Mouse (Mus musculus) liver (tissue): ENCODE measurements around the gene Deup1.

ENCODE experiments used
- DNase-seq: peaks from one replicate; pipeline ENCODE4 v3.0.0-alpha.2; 2020; ENCODE audit warnings: mixed read lengths

Gene Deup1

GRCm38 (mm10) chr9:15627785-15628287, at the start of gene Deup1:
TSS of gene Deup1 (minus strand) at chr9:15627933.
- peak; percentile 42 for DNase-seq

- DNase-seq: no peak
Measured at GRCm38 (mm10) chr9:15672251-15672650, 44.5 kb upstream of the Deup1 start.

- DNase-seq: no peak
Measured at GRCm38 (mm10) chr9:15670002-15670527, 42.3 kb upstream of the Deup1 start.

GRCm38 (mm10) chr9:15669452-15669851, 41.7 kb upstream of the Deup1 start:
- no peak for DNase-seq

- no peak for DNase-seq
Measured at GRCm38 (mm10) chr9:15664606-15665005, 36.9 kb upstream of the Deup1 start.

GRCm38 (mm10) chr9:15659069-15659468, 31.3 kb upstream of the Deup1 start:
- no peak for DNase-seq

DNA sequence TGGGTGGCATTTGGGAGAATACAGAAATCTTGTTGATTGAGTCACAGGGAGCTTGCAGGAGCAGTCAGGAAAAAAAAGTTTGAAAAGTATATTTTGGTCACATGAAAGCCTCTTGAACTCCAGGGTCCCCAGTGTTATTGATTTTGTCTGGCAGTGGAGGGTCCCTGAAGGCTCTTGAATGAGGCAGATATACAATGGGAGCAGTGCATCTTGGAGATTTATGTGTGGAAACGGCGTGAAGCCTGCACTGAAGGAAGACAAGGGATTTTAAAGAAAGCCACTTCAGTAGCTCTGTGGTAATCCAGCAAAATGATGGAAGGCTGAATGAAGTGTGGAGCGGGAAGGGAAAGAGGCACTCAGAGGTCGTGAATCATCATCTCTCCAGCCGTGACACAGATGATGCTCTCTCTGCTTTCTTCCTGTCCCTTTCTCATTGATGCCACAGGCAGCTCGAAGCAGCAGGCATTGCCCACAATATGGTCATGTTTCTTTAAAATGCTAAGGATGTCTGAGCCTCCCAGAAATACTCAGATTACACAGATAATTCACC, 30.6 kb upstream of the Deup1 start:
- DNase-seq: no peak

DNA sequence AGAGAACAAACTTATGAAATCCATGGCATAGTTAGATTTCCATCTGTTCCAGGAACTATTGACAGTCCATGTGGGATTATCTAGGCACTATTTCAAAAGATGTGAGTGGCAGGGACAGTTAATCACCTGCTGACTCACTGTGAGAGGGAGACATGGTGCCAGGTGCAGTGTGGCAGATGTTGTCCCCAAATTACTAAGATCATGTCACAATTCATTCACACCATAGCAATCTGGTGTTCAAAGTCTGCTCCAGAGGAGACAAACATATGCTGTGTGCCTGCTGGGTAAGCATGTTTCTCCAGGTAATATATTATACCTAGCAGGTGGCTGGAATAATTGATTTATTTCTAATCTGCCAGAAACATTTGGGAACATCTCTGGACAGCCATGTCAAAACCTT, 25.3 kb upstream of the Deup1 start:
- DNase-seq: no peak

- no peak for DNase-seq
Measured at GRCm38 (mm10) chr9:15649977-15650376, 22.2 kb upstream of the Deup1 start.

GRCm38 (mm10) chr9:15627384-15627783, 349 bp downstream of the Deup1 start:
- no peak for DNase-seq

- no peak for DNase-seq
Measured at GRCm38 (mm10) chr9:15624739-15625138, 3.0 kb downstream of the Deup1 start.

GRCm38 (mm10) chr9:15619767-15620166, 8.0 kb downstream of the Deup1 start:
- no peak for DNase-seq

- no peak for DNase-seq
Measured at GRCm38 (mm10) chr9:15619020-15619590, 8.6 kb downstream of the Deup1 start.

GRCm38 (mm10) chr9:15617061-15617460, 10.7 kb downstream of the Deup1 start:
- no peak for DNase-seq

DNA sequence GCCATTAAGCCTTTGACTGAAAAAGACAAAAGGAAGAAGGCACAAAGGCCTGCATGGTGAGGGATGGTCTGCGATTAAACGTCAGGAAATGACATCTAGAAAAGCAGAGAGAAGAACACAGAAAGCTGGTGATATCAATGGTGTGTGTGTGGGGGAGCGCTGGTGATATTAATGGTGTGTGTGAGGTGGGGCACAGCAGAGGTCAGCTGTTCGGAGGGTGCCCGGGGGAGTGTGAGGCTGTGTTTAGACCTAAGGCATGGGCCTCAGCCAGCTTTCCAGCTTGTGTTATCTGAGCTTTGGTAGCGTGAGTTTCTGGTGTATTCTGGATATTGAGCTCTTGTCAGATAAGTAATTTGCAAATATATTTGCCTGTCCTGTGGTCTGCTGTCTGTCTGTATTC, 11.3 kb downstream of the Deup1 start:
- no peak for DNase-seq

- no peak for DNase-seq
Measured at GRCm38 (mm10) chr9:15609280-15609930, 18.3 kb downstream of the Deup1 start.

DNA sequence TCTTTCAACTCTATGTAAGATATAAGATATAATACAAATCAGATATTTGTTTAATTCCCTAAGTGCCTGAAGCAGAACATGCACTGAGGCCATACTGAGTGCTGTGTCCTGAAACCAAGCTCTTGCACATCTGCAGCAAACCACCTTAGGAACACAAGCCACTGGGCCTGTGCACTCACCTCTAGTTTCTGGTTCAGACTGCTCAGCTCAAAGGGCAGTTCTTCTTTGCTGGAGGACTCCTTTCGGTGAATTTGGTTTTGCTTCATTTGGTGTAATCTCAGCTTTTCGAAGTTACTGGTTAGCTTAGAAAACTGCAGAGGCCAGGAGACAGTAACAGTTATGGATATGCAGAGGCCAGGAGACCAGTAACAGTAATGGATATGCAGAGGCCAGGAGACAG, 20.1 kb downstream of the Deup1 start:
- DNase-seq: no peak

- no peak for DNase-seq
Measured at GRCm38 (mm10) chr9:15603156-15603555, 24.6 kb downstream of the Deup1 start.

DNA sequence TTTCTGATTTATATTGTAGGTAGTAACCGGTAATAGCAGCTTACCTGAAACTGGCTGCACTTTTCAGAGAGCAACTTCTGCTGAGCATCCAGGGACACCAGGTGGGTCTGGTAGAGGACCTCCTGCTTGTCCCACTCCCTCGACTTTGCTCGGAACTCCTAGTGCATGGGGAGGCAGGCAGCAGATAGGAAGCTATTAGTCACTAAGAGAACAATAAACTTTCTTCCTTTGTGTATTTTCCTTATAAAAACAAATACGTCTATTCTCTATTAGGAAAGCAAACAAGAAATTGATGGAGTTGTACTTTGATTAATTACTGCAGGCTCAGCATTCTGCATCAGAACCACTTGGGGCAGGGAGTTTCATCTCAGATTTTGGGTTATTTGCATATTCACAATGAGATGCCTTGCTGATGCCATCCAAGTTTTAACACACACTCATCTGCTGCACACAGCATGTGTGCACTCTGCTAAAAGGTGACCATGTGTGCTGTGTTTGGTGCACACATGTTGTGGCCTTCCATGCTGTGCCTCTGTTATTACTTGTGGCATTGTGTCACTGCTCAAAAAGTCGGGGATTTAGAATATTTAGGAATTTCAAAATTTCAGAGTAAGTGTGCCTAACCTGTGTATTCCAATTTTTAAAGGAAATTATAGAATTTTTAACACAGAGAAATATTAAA, 26.7 kb downstream of the Deup1 start:
- DNase-seq: no peak

DNA sequence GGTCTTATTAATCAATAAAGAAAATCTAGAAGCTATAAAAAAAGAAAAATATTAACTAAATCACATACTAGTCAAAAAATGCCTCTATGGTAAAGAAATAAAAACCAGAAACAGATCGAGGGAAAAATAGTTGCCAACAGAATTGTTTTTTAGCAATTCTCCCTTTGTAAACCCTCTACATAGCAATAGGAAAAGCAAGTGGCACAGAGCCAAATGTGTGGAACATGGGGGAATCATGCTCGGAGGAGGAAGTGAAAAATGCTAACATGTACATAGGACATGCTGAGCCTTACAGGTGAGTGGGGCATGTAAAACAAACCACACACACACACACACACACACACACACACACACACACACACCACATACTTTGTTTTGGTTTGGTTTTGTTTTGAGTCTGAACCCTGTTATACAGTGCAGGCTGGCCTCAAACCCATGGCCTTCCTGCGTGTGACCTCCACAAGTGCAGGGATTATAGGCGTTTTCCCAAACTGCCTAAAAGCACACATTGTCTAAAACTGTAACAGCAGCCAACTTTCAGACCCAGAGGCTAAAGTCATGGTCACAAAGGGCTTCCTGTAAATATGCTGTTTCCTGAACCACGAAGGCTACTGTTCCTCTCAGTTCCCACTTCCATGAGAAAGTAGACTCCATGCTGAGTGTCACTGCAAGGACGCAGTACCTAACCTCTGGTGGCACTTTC, 27.4 kb downstream of the Deup1 start:
- no peak for DNase-seq

DNA sequence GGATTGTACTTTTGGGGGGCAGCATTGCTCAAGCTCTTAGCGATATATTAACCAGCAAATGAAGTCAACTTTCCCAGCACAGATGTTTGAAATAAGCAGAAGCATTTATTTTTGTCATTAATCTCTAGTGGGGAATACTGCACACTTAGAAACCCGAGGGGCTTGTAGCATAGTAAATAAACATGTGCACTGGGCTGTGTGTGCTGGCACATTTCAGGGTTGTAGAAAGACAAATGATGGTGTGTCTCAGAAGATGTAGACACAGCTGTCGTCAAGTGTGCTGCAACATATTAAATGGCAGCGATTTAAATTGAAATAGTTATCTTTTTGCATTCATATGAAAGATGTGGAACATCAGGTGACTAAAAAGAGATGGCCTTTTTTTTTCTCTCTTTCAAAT, 31.1 kb downstream of the Deup1 start:
- DNase-seq: no peak

DNA sequence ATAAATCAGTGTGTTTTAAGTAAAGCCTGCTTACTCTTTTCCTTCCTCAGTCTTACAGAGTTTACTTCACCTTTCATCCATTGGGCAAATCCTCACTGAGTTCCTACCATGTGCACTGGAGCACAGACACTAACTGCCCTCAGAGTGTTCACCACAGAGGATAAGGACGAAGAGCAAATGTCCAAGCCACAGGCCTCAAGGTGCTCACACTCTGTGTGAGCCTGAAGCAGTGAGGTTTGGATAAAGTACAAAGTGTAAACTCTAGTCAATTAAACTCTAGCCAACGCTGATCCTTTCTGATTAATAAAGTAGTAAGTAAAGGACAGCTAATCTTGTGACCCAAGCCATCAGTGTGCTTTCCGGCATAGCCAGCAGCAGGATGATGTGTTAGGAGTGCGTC, 33.6 kb downstream of the Deup1 start:
- DNase-seq: no peak
